Mouse (Mus musculus) right cerebral cortex, postnatal 4 days (tissue): ENCODE data around the gene Chpf2.

Experiments used
- DNase-seq: peaks from one replicate; pipeline ENCODE4 v3.0.0-alpha.2; 2022

The Chpf2 gene

DNA sequence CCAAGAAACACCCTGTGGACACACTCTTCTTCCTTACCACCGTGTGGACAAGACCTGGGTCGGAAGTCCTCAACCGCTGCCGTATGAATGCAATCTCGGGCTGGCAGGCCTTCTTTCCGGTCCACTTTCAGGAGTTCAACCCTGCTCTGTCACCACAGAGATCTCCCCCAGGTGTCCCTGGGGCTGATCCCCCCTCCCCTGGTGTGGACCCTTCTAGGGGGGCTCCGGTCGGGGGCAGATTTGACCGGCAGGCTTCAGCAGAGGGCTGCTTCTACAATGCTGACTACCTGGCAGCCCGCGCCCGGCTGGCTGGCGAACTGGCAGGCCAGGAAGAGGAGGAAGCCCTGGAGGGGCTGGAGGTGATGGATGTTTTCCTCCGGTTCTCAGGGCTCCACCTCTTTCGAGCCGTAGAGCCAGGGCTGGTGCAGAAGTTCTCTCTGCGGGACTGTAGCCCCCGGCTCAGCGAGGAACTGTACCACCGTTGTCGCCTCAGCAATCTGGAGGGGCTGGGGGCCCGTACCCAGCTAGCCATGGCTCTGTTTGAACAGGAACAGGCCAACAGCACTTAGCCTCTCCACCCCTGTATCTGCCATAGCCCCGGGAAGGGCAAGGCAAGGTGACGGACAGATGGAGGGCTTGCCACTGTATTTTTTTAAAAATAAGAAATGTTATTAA lies 5.4 kb downstream of the Chpf2 start:
- no peak for DNase-seq

DNA sequence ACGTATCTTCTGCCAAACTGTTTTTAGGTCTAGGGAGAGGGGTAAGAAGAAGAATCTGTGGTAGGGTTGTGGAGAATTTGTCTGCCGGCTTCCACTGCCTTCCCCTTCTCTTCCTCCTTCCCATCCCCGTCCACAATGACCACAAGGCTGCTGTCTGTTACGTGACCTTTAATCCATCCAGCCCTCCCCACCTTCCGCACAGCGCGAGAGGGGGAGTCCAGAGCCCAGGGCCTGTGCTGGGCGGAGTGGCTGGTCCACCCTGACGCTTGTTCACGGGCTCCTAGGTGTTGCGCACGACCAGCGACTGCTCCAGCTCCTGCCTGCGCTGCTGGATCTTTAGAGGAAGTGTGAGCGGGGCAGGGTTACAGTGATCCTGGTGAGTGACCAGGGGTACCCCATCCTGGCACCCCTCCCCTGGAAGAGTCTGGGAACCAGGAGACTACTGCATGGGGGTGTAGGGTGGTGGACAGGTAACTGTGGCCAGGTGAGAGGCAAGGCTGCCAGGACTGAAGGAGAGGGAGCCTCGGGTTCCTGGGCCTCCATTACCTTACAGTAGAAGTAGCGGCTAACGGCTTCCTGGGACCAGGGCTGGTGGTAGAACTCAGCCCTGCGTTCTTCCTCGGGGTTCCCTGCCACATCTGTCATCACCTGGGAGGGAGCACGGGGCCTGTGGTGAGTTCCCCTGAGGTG lies 6.1 kb downstream of the Chpf2 start:
- DNase-seq: no peak

DNA sequence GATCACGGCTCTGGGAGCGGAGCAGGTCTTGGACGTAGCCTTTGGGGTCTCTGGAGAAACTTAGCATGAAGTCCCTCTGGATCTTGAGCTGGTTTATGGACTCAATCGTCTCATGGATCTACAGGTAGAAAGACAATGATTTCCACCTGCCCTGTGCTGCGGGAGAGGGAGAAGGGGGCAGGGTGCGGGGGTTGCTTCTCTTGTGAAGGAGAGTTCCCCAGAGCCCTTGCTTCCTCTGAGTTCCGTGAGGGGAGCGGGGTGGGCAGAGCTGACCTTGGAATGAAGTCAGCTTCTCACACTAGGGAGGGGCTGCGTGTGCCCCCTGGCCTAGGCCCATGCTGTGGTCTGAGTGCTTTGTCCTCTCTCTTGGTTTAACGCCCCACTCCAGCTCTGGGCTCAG lies 6.7 kb downstream of the Chpf2 start:
- DNase-seq: no peak

DNA sequence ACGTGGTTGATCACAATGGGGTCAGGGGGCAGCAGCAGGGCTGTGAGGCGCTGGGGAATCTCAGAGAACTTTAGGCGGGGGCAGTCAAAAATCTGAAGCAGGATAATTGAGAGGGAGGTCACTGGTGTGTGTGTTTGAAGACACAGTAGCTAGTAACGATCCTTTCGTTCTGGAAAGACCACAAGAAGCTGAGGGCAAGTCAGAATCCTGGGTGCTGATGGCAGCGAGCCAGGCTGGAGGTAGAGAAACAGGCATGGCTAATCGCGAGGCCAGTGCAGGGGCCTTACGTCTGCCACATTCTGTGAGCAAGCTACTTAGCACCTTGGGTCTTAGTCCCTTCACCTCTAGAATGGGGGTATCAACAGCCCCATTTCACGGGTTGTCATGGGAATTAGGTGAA lies 7.4 kb downstream of the Chpf2 start:
- DNase-seq: no peak

DNA sequence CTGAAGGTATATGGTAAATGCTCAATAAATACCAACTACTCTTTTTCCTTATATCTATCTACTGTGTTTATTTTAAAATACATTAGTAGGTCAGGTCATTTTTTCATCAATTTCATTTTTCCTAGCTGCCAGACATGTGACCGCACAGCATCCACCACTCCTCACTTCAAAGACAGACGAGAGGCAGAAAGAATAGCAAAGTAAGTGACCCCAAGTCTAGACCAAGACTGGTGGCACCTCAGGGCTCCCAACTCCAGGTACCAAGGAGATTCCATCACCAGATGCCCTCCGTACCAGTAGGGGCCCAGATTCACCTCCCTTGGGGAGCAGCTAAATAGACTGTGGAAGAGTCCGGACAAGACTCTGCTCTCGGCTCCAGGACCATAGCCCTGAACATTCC lies 7.8 kb downstream of the Chpf2 start:
- DNase-seq: no peak

DNA sequence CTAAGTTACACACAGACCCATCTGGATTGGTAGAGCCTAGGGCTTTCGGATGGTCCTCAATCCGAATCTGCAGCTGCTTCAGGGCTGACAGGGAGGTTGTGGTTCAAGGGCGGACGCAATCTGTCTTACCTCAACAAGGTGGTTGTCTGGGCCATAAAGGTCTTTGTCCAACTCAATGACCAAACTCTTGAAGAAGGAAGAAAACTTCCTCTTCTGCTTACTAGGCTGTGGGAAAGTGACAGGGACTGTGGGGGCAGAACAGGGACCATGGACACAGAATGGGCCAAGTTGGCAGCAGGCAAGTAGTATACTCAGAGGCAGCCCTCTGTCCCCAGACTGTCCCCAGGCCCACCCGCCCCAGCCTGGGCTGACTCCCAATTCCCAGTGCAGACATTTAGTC lies 8.7 kb downstream of the Chpf2 start:
- no peak for DNase-seq

DNA sequence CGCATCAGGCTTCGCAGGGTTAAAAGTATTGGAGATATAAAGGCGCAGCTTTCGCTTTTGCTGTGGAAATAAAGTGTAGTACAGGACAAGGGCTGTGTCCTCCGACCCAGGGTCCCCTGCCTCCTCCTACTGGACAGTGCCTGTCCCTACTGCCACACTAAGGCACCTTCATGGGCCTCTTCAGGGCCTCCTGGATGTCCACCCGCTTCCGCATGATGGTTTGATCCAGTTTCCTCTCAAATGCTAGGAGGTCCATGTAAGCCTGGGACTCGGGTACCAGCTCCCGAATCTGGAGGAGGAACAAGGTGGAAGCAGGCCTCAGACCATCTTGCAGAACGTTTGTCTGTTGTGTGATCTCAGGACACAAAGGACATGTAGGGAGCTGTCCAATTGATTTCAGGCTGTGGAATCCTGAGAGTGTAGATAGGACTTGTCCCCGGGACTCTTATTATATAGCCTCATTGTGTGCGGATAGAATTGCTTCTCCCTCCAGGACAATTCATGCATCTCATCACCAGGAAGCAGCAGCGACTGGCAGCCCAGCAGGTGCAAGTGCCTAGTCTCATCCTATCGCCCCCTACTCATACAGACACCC lies 9.3 kb downstream of the Chpf2 start:
- DNase-seq: no peak

DNA sequence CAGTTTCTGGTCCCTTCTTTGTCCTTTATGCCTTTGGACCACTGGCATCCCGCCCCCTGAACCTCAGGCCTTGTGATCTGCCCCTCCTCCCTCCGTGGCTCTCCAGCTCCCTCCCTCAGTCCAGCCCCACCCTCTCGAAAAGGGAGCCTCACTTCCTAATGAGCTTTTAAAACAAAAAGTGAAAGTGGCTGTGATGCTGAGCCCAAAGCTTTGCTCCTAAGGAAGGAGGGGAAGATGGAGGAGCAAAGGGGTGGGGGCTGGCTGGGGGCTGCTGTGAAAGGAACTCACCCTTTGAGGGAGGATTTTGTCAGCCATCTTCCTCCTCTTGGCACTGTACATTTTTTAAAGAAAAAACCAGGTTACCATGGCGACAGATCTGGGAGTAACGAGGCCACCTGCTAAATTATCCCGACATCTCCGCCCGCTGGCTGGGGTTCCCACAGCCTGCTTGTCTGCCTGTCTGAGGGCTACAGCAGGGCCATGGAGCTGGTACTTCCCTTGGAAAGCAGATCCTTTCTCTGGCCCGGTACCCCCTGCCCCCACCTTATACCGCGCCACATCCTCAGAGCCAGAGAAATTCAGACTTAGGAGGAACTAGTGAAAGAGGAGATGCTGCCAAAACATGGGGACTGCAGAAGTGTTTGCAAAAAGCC lies 10.1 kb downstream of the Chpf2 start:
- peak; percentile 67 for DNase-seq

DNA sequence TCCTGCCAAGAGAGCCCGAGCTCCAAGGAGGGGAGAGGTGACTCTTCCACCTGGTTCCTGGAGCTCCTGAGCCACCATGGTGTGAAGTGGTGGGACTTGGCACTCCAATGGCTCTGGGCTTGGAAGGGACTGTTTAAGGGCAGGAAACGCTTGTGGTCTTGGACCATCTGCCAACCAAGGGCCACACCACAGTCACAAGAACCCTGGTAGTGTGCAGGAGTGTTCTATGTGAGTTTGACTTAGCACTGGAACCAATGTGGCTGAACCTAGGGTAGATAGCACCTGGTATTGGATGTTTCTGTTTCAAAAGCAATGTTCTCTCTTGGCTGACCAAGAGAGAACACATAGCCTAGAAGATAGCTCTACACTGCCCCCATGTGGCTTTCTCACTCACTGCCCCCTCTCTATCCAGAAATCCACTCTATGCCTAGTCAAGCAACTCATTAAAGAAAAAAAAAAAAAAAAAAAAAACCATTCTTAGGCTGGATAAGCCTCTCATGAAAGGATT lies 10.7 kb downstream of the Chpf2 start:
- peak; percentile 81 for DNase-seq

DNA sequence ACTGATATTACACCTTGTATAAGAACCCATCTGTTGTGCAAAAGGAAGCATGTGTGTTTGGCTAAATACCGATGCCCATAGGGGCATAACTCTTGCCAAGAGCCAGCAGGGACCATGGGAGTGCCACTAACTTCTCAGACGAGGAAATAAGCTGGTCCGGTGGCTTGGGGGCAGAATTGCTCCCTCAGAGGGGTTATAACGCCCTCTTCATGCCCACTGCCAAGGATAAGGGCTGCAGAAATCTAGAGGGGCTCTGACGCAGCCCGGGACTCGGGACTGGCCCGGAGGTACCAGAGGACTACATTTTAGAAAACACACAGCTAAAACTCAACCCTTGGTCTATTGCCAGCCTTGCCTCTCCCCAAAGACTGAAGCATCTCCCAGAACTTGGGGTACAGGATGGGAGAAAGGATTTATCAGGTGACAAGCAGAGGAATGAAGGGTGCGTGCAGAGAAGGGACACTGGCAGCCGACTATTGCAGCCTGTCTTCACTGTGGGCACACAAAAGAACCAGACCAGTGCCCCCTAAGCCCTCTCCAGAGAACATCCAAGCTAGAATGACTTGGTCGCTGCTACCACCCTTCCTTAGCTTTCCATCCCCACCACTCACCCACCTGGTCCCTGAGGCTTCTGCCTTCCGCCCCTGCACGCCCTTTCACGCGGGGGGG lies 11.5 kb downstream of the Chpf2 start:
- DNase-seq: no peak

DNA sequence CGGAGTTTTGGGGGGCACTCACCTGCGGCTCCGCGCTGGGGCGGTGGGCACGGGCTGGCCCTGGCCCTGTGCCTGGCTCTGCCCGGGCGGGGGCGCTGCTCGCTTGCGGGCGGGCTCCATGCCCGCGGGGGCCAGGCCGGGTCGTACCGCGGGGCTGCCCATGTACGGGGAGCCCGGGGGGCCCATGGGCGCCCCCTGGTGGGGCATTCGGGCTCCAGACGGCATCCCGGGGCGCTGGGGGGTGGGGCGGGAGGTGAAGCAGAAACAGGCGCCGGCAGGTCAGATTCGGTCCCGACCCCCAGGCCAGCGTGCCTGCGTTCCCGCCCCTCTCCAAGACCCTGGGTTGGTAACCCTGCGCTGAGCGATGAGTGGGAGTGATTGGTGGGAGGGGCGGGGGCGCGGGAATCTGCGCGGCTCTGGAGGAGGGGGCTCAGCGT lies 12.0 kb downstream of the Chpf2 start:
- peak; percentile 84 for DNase-seq

DNA sequence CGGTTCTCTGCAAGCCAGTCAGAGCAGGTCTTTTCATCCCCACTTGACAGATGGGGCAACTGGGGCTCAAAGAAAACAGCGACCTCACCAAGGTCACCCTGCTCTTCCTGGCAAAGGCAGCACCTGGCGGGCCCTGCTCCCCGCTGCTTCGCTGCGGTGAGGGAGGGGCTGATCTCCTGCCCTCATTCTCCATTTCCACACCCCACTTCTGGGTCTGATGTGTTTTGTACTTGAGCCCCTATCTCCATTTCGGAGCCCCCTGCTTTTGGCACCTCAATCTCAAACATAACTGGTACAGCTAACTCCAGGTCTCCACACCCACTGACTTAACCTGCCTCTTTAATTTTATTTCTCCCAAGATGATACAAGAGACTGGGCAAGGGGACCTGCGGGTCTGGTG lies 12.6 kb downstream of the Chpf2 start:
- no peak for DNase-seq

DNA sequence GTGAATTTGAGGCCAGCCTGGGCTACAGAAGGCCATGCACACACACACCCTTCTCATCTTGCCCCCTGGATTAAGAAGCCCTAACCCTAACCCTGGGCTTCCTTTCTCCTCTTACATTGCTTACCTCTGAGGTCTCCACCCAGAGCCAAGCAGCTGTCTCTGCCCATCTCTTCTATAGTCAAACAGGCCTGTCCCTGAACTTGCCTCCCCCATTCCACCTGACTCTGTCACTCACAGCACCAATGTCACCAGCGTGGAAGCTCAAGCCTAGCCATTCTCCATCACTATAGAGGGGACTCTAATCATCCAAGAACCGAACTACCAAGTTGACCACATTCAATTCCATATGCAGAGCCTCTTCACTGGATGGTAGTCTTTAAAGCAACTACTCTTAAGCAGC lies 13.7 kb downstream of the Chpf2 start:
- peak; percentile 1 for DNase-seq

DNA sequence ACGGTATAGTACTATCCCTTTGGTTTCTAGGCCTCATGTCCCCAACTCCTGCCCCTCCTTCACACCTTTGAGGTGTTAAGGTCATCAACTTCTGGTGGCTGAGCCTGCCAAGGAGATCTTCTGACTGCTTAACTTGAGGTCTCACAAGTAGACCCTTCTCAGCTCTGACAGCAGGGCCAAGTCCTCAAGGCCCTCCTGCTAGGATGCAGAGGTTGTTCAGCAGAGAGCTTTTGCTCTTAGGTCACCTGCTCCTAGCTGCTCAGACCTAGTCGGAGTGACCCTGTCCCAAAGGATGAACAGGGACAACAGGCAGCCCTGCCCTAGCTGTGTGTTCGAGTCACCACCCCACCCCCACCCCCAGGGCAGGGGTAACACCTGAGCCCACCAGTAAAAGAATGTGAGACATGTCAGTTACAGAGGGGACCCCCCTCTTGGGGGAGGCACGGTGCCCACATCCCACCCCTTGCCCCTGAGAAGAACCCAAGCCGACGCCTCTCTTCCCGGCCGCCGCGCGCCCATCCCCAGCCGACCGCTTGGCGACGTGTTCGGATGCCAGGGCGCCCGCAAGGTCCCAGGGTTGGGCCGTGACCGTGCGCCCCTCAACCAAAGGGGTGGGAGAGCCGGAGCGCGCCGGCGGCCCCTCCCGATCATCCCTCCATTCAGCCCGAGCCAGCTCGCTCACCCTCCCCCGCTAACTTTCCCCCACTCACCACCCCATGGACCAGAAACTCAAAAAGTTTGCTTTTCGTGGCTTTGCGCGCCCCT lies 14.7 kb downstream of the Chpf2 start:
- DNase-seq: peak; percentile 30

DNA sequence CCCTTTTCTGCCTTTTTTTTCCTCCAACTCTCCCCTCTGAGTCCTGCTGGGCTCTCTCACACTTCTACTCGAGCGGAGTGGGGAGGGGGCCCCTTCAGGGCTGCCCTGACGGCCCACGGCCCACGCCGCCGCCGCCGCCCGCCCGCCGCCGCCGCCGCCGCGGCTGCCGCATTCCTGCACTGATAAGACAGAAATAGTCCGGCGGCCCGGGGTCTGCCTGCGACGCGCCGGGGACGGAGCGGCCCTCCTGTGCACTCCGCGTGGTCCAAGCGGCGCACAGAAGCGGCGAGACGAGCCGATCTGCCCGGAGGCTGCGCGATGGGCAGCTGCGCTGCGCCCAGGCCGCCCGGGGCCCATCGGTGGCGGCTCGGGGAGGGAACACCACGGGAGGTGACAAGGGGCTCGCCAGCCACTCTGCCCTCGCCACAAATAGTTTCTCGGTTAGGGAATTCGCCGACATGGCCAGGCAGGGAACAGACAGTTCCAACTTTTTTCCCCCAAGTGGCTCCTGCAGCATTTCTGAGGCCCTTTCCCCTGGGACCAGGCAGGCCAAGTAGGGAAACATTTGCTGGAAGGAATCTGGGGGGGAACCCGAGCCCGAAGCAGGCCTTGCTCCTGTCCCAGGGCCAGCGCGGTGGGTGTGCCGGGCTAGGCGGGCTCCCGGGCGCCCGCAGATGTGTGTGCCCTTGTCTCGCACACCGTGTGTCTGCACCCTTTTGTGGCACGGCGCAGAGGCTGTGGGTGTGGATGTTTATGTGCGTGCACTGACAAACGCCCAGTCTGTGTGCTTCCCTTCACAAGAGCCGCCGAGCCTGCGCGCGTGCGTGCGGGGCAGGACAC lies 15.6 kb downstream of the Chpf2 start:
- DNase-seq: peak; percentile 68

DNA sequence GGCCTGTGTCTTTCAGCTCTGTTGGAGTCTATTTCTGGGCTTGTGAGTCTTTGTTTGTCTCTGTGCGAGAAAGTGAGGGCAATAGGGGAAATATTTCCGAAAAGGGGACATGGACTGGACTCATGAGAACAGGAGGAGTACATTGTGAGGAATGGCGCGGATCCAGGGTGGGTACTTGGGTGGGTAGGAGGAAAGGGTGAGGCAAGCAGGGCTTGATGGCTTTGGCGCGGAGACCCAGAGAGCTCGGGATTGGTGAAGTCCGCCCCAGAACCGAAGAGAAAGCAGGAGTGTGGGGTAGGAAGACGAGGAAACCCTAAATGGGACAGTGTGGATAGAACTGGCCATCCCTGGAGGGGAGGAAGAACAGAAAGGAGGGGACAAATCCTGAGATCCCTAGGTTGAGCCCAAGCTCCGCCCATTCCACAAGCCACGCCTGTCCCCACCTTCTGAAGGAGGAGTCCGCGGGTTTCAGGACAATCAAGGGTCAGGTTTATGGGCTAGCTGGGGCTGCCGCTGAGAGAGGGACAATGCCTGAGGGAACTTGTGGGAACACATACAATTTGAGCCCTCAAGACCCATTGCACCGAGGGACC lies 16.3 kb downstream of the Chpf2 start:
- peak; percentile 59 for DNase-seq

DNA sequence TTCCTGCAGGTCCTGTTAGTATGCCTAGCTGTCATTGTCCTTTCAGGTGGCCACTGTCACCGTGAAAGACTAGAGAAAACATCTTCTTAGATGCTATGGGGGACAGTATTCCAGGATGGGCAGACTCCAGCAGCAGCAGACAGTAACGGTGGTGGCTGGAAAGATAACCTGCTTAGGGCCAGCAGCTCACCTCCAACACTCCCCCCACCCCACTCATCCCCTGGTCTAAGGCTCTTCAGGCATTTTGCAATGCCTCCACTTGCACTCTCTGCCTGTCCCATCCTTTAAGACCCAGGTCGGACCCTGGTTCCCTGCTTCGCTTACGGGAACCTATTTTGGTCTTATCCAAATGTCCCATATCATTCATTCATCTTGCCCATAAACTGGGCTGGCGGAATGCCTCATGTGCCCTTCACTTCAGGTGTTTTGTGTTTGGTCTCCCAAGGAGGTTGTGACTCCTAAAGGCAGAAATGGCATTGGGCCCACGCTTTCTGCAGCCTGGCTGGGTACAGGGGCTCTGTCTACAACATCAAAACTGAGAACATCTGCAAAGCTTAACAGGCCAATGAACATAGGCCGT lies 17.0 kb downstream of the Chpf2 start:
- peak; percentile 34 for DNase-seq

DNA sequence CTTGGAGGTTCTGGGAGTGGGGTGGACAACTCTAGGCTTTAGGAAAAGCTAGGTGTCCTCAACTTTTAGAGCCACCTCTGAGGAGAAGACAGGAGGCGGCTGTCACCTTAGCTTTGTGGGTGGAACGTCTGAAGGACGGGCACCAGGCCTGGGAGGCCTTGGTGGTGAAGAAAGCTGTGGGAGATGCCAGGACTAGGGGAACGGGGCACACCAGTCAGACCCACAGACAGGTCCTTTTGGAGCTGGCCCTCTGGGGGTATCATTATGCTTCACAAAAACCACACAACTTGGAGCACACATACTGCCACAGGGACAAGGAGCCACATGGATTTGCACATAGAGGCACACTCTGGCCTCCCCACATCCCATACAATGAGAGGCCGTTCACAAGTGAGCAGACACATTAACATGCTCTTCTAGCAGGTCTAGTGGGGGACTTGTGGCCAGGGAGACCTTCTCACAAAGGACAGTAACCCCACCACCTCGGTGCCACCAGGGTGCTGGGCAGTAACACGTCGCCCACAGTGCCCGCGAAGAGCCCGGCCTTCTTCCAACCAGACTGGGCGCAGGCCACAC lies 17.6 kb downstream of the Chpf2 start:
- no peak for DNase-seq

DNA sequence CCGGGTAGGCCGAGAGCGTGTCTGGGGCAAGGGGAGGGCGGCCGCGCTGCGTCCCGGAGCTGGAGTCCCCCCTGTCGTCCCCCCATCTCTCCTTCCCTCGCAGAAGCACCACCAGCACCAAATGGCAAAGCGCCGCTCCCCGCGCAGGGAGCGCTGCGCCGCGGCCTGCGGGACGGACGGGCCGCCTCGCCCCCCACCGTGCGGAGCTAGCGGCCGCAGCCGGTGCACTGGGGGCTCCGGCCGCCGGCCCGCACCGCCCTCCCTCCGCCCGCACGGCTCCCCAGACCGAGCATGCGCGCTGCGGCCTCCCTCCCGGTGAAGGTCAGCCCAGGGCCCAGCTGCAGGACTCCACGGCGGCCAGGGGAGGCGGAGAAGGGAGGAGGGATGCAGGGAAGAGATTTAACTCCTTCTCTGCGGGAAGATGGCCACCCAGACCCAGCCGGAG lies 18.1 kb downstream of the Chpf2 start:
- peak; percentile 76 for DNase-seq
